Mouse (Mus musculus) G1E (cell line): ENCODE measurements around the gene Kpnb1. TPM values are rescaled to one million over a fixed set of nuclear protein-coding genes. Genes with fewer than 3 reads are reported as not detected.

Experiments
- ATAC-seq: 2 replicates; pipeline ENCODE4 v1.8.0; 2016; ENCODE audit warnings: mild to moderate bottlenecking; ENCODE audit not compliant: insufficient number of reproducible peaks, poor library complexity, low FRiP score, severe bottlenecking; ENCODE audit errors: extremely low read depth
- DNase-seq: peaks from one replicate; pipeline ENCODE4 v3.0.0; 2012; ENCODE audit warnings: low spot score
- H3K27me3 ChIP-seq: 2 replicates; pipeline ENCODE4 v1.6.1; 2012; ENCODE audit warnings: mild to moderate bottlenecking, low read length, inconsistent platforms; ENCODE audit not compliant: insufficient read depth
- H3K36me3 ChIP-seq: replicated peaks from 2 replicates; pipeline ENCODE3; 2012; ENCODE audit warnings: mild to moderate bottlenecking, inconsistent platforms
- H3K4me1 ChIP-seq: 2 replicates; pipeline ENCODE4 v1.6.1; 2012; ENCODE audit warnings: low read depth, low read length, inconsistent platforms, mixed read lengths; ENCODE audit not compliant: insufficient read depth
- H3K4me3 ChIP-seq: 2 replicates; pipeline ENCODE4 v1.5.1; 2012; ENCODE audit warnings: low read depth, mild to moderate bottlenecking, inconsistent platforms, low read length, moderate library complexity, mixed read lengths
- H3K9me3 ChIP-seq: replicated peaks from 2 replicates; pipeline ENCODE4 v1.6.1; 2012; ENCODE audit warnings: inconsistent platforms
- CTCF ChIP-seq: IDR thresholded peaks from 2 replicates; pipeline ENCODE4 v1.5.1; 2012; ENCODE audit warnings: low read depth, low read length, inconsistent platforms, mixed read lengths
- GATA1 ChIP-seq: IDR thresholded peaks from 2 replicates; pipeline ENCODE4 v1.6.1; 2012; ENCODE audit warnings: borderline replicate concordance, low read length, inconsistent platforms, mixed read lengths
- GATA2 ChIP-seq: IDR thresholded peaks from 2 replicates; pipeline ENCODE4 v1.6.1; 2012; ENCODE audit warnings: low read depth, low read length, inconsistent platforms, borderline replicate concordance
- POLR2AphosphoS5 ChIP-seq: IDR thresholded peaks from 2 replicates; pipeline ENCODE4 v1.6.1; 2012; ENCODE audit warnings: low read depth, low read length, inconsistent platforms; ENCODE audit not compliant: insufficient replicate concordance
- TAL1 ChIP-seq: conservative IDR thresholded peaks from 2 replicates; pipeline ENCODE4 v1.6.1; 2012; ENCODE audit warnings: low read depth, low read length, inconsistent platforms, mixed read lengths
- polyA plus RNA-seq: library from polyadenylated mRNA; stranded (reverse); fragments of >175 nt; gene quantifications from 2 replicates; pipeline ENCODE4 v1.2.3, GENCODE M21; 2012
- total RNA-seq, 2 experiments: library from RNA; stranded (forward) in 1 of 2; stranded (reverse) in 1 of 2; fragments of 200-1000 nt in 1 of 2; fragments of >200 nt in 1 of 2; fragmentation: Nextera tagmentation in 1 of 2; gene quantifications; 2 replicates each; pipeline ENCODE4 v1.2.3; 2014 to 2017

Gene Kpnb1
- total and polyA plus RNA-seq, 3 experiments = 50.5 to 328 (median 286) TPM

GRCm38 (mm10) chr11:97147333-97147732 lies 40.3 kb downstream of the Kpnb1 start:
- no peak for DNase-seq
- Histone ChIP-seq H3K9me3 (0 out of 2 replicates have a peak, but pooled peaks cover 6% of the 10 kb centered on the region), H3K36me3 (no peaks in the 10 kb centered on the region), H3K27me3 (peaks cover 91% of the 10 kb centered on the region), H3K4me3 (no peak overlapping the region), H3K4me1 (peaks cover 49% of the 10 kb centered on the region)
- ATAC-seq = no peak
- TF ChIP-seq GATA2 (no peak), GATA1 (no peak), POLR2AphosphoS5 (no peak), TAL1 (no peak), CTCF (no peak)

- DNase-seq (peak; percentile 59), ATAC-seq (no peak)
- H3K27me3 ChIP-seq = peaks cover 91% of the 10 kb centered on the region
- no peaks in the 10 kb centered on the region for H3K36me3 ChIP-seq
- 0 out of 2 replicates have a peak, but pooled peaks cover 6% of the 10 kb centered on the region for H3K9me3 ChIP-seq
- peaks cover 51% of the 10 kb centered on the region for H3K4me1 ChIP-seq
- no peak overlapping the region for H3K4me3 ChIP-seq
- TF ChIP-seq POLR2AphosphoS5 = no peak
- peak; percentile 90 for TF ChIP-seq CTCF
- TF ChIP-seq GATA1 = no peak
- no peak for TF ChIP-seq TAL1
- no peak for TF ChIP-seq GATA2
Measured at GRCm38 (mm10) chr11:97146724-97147123, 41.0 kb downstream of the Kpnb1 start.

- H3K9me3 ChIP-seq = 0 out of 2 replicates have a peak, but pooled peaks cover 6% of the 10 kb centered on the region
- TF ChIP-seq GATA1 (no peak), TAL1 (no peak), POLR2AphosphoS5 (no peak), GATA2 (no peak), CTCF (no peak)
- ATAC-seq = no peak
- H3K4me1 ChIP-seq = peaks cover 52% of the 10 kb centered on the region
- H3K27me3 ChIP-seq = peaks cover 95% of the 10 kb centered on the region
- H3K36me3 ChIP-seq = no peaks in the 10 kb centered on the region
- H3K4me3 ChIP-seq = no peak overlapping the region
- no peak for DNase-seq
Measured at GRCm38 (mm10) chr11:97145951-97146350, 41.7 kb downstream of the Kpnb1 start.

GRCm38 (mm10) chr11:97145320-97145719 lies 42.4 kb downstream of the Kpnb1 start:
- no peak for DNase-seq
- H3K36me3 ChIP-seq = no peaks in the 10 kb centered on the region
- H3K9me3 ChIP-seq = no peaks in the 10 kb centered on the region
- ATAC-seq = no peak
- peaks cover 46% of the 10 kb centered on the region for H3K4me1 ChIP-seq
- H3K27me3 ChIP-seq = peaks cover 95% of the 10 kb centered on the region
- H3K4me3 ChIP-seq = no peak overlapping the region
- no peak for TF ChIP-seq GATA2
- TF ChIP-seq GATA1 = no peak
- no peak for TF ChIP-seq POLR2AphosphoS5
- TF ChIP-seq TAL1 = no peak
- TF ChIP-seq CTCF = no peak

- no peak for DNase-seq
Measured at GRCm38 (mm10) chr11:97143196-97143900, 44.3 kb downstream of the Kpnb1 start.

GRCm38 (mm10) chr11:97142159-97142608 lies 45.5 kb downstream of the Kpnb1 start:
- Histone ChIP-seq H3K4me3 (no peak overlapping the region; the same call in 1 of the 2 replicates), H3K9me3 (no peaks in the 10 kb centered on the region), H3K27me3 (peaks cover 92% of the 10 kb centered on the region), H3K4me1 (peaks cover 46% of the 10 kb centered on the region), H3K36me3 (no peaks in the 10 kb centered on the region)
- DNase-seq = no peak
- TF ChIP-seq GATA2 (no peak), CTCF (no peak), TAL1 (no peak), POLR2AphosphoS5 (no peak)
- ATAC-seq = no peak

More at GRCm38 (mm10) chr11:97143196-97143900, 44.3 kb downstream of the Kpnb1 start:
- no peaks in the 10 kb centered on the region for H3K36me3 ChIP-seq
- TF ChIP-seq CTCF (no peak), GATA1 (no peak), TAL1 (no peak), GATA2 (no peak), POLR2AphosphoS5 (no peak)
- peaks cover 38% of the 10 kb centered on the region for H3K4me1 ChIP-seq
- H3K4me3 ChIP-seq = no peak overlapping the region
- H3K9me3 ChIP-seq = no peaks in the 10 kb centered on the region
- ATAC-seq = no peak
- peaks cover 92% of the 10 kb centered on the region for H3K27me3 ChIP-seq
